Mouse (Mus musculus) ES-Bruce4 (cell line): Measurements from ENCODE around the gene Sdc1.

Experiments
- CTCF ChIP-seq: IDR thresholded peaks from one replicate; pipeline ENCODE4 v1.8.1; 2011; ENCODE audit warnings: low read depth, low read length
- POLR2A ChIP-seq: IDR thresholded peaks from one replicate; pipeline ENCODE4 v1.8.1; 2011; ENCODE audit warnings: low read length; ENCODE audit not compliant: insufficient read depth

DNA sequence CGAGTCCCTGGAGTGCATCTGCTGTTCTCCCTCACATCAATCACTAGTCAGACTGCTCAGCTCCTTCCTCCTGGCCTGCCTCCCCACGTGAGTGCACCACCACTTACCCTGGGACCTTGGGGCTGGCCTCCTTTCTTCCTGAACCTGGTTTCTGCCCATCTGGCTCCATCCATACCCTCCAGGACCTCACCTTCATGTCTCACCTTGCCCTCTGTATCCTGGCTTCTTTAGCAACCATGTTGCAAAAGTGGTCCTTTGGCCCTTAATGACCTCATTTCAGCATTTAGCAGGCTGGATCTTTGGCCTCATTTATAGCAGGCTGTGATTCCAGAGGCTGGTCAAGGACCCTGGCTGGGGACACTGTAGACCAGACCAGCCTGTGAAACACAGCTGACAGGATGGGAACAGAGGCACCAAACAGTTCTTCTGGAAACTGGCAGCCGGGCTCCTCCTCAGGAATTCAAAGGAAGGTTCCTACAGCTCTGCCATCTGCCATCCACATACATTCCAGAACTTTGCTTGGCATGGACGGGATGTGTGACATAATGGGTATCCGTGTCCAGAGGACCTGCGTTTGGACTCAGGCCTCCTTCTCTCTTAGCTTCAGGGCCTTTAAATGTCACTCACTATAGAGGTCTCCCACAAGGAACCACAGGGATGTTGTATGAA, 60.0 kb downstream of the Sdc1 start:
- no peak for TF ChIP-seq CTCF
- TF ChIP-seq POLR2A, result no peak
